Mouse (Mus musculus) liver, embryonic 16.5 days (tissue): ENCODE data around the gene 4933402N03Rik. TPM values are rescaled to one million over a fixed set of nuclear protein-coding genes. Genes with fewer than 3 reads are reported as not detected.

ENCODE experiments used
- ATAC-seq: fragments of 200-750 bp; cut with Nextera tagmentation; 2 replicates; pipeline ENCODE4 v1.8.0; 2017; ENCODE audit warnings: low read depth, mild to moderate bottlenecking, moderate number of reproducible peaks, moderate library complexity
- H3K27ac ChIP-seq: fragments of 300-500 bp; sonication (generic); 2 replicates; pipeline ENCODE4 v1.5.1; 2014; ENCODE audit warnings: mild to moderate bottlenecking, low read length
- H3K27me3 ChIP-seq: fragments of 300-500 bp; sonication (generic); 2 replicates; pipeline ENCODE4 v1.6.1; 2014; ENCODE audit warnings: low read depth, low read length, mixed read lengths; ENCODE audit not compliant: control insufficient read depth, insufficient read depth
- H3K36me3 ChIP-seq: fragments of 300-500 bp; sonication (generic); 2 replicates; pipeline ENCODE4 v1.6.1; 2014; ENCODE audit warnings: mild to moderate bottlenecking; ENCODE audit not compliant: control insufficient read depth, insufficient read depth
- H3K4me1 ChIP-seq: fragments of 300-500 bp; sonication (generic); 2 replicates; pipeline ENCODE4 v1.6.1; 2014; ENCODE audit warnings: low read depth, low read length, mixed read lengths; ENCODE audit not compliant: control insufficient read depth
- H3K4me2 ChIP-seq: fragments of 300-500 bp; sonication (generic); 2 replicates; pipeline ENCODE4 v1.6.1; 2014; ENCODE audit warnings: low read depth, low read length, mixed read lengths
- H3K4me3 ChIP-seq: fragments of 300-500 bp; sonication (generic); 2 replicates; pipeline ENCODE4 v1.5.1; 2014; ENCODE audit warnings: low read depth, mild to moderate bottlenecking, low read length
- H3K9ac ChIP-seq: fragments of 300-500 bp; sonication (generic); 2 replicates; pipeline ENCODE4 v1.6.1; 2014; ENCODE audit warnings: low read depth, low read length
- H3K9me3 ChIP-seq: fragments of 300-500 bp; sonication (generic); replicated peaks from 2 replicates; pipeline ENCODE4 v1.6.1; 2016; ENCODE audit warnings: low read length; ENCODE audit not compliant: control insufficient read depth
- WGBS: fragments of 180-500 bp; shearing (Covaris S2); extraction: QIAGEN DNeasy Blood & Tissue Kit; methylation state at CpG from one replicate; pipeline ENCODE4 v1.1.7; 2014; ENCODE audit not compliant: insufficient replicate concordance; 5-methylcytosine and 5-hydroxymethylcytosine counted together
- polyA plus RNA-seq: library from polyadenylated mRNA; unstranded; fragments of >200 nt; fragmentation: Nextera tagmentation; extraction: Ambion mirVana; gene quantifications from 2 replicates; pipeline ENCODE4 v1.2.1, GENCODE M21; 2015

4933402N03Rik gene
- polyA plus RNA-seq: not detected in 2 replicates

DNA sequence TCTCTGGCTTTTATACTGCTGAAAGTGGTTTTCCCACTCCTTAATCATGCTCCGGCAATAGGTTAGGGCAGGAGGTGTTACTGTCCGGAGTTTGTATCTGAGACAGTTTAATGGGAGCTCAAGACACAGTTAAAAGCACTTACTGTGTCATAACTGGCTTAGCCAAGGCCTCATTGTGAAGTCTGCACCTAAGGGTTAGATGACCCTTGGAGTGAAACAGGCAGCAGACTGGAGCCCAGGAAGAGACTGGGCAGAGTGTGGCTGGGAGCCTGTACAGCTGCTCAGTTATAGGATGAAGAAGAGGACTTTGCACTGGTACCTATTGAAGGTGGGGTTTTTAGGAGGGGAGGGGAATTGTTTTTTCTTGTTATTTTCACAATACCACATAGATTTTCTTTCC is at the start of gene 4933402N03Rik:
Gene 4933402N03Rik (minus strand): TSS at position 101 of the 400 bp plus-strand sequence.
- Histone ChIP-seq H3K4me2 (no peak within 1 kb of the TSS), H3K4me3 (no peak within 1 kb of the TSS), H3K27ac (no peak within 1 kb of the TSS), H3K4me1 (no peaks in the 10 kb centered on the region), H3K36me3 (no peaks in the 10 kb centered on the region), H3K27me3 (no peaks in the 10 kb centered on the region), H3K9ac (no peak within 1 kb of the TSS), H3K9me3 (no peaks in the 10 kb centered on the region)
- no peak for ATAC-seq
- 68% methylated on average over 2 of the region's 2 CpGs for WGBS

DNA sequence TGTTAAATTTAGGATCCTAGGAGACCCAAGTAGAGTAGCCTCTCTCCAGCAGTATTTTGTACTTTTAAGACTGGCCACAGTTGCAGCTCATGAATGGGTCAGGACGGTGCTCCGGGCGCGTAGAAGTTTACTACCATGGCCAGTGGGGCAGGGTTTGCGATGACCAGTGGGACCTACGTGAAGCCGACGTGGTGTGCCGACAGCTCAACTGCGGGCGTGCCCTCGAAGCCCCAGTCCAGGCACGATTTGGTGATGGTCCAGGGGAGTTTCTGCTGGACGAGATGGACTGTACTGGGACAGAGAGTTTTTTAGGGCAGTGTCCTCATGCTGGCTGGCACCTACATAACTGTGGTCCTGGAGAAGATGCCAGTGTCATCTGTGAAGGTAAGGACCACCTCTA is 41.9 kb upstream of the 4933402N03Rik start:
- H3K36me3 ChIP-seq: no peaks in the 10 kb centered on the region
- H3K4me2 ChIP-seq: no peak overlapping the region
- no peaks in the 10 kb centered on the region for H3K4me1 ChIP-seq
- no peak overlapping the region for H3K27ac ChIP-seq
- ATAC-seq: no peak
- no peaks in the 10 kb centered on the region for H3K27me3 ChIP-seq
- H3K4me3 ChIP-seq: no peak overlapping the region
- 78% methylated on average over 14 of the region's 14 CpGs for WGBS
- no peak overlapping the region for H3K9ac ChIP-seq
- no peaks in the 10 kb centered on the region for H3K9me3 ChIP-seq

DNA sequence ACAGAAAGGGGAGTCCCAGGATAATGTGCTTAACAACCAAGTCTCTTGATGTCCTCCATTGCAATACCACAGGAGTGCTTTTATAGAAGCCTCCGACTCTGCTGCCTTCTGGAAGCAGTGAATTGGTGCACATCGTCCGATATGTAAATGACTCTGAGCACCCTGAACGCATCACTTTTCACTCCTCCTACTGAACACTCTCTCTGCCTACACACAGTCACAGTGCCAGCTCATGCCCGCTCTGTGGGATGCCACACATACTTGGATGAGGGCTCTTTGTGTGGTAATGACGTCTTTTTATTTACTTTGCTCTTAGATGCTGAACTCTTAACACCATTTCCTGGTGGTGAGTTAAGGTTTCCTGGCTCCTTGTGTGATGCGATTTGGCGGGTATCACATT is 40.9 kb upstream of the 4933402N03Rik start:
- no peak for ATAC-seq
- H3K4me1 ChIP-seq: no peaks in the 10 kb centered on the region
- no peak overlapping the region for H3K4me3 ChIP-seq
- no peak overlapping the region for H3K9ac ChIP-seq
- WGBS: 48% methylated on average over 8 of the region's 8 CpGs
- no peaks in the 10 kb centered on the region for H3K27me3 ChIP-seq
- no peaks in the 10 kb centered on the region for H3K36me3 ChIP-seq
- no peak overlapping the region for H3K4me2 ChIP-seq
- H3K9me3 ChIP-seq: no peaks in the 10 kb centered on the region
- H3K27ac ChIP-seq: no peak overlapping the region

DNA sequence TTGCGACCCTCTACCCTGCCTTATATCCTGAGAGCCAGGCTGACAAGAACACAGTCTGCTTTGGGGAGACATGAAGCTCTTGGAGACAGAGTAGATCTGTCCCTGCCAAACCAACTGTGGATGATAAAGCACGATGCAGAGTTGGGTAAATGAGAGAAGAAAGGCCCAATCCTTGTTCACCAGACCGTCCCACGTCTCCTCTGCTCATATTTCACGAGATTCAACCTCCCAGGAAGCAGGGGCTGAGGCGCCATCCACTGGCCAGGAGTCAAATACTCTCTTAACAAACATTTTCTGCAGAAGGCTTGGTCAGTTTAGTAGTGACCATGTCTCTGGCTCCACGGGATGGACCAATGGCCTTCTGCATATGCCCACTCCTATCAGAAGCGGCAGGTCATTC is 38.2 kb upstream of the 4933402N03Rik start:
- no peak for ATAC-seq
- no peak overlapping the region for H3K4me3 ChIP-seq
- no peaks in the 10 kb centered on the region for H3K4me1 ChIP-seq
- H3K36me3 ChIP-seq: no peaks in the 10 kb centered on the region
- 55% methylated on average over 8 of the region's 8 CpGs for WGBS
- no peaks in the 10 kb centered on the region for H3K27me3 ChIP-seq
- H3K27ac ChIP-seq: no peak overlapping the region
- no peak overlapping the region for H3K4me2 ChIP-seq
- no peaks in the 10 kb centered on the region for H3K9me3 ChIP-seq
- no peak overlapping the region for H3K9ac ChIP-seq

DNA sequence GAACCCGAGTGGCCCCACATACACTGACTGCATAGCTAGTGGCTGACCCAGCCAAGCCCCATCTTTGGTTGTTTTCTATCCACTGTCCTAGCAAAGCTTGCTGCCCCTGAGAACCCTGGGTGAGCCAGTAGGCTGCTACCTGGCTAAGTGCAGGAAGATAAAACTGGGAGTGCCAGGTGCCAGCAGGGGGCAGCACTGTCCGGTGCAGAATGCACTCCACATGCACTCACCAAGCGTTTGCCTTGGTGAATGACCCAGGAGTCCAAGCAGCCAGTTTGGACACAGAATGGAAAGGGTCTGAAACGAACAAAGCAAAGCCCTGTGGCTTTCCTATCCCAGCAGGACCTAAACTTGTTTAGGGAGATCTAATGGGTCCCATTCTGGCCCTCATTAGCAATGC is 36.6 kb upstream of the 4933402N03Rik start:
- Histone ChIP-seq H3K9me3 (no peaks in the 10 kb centered on the region), H3K4me2 (no peak overlapping the region), H3K4me1 (no peaks in the 10 kb centered on the region), H3K9ac (no peak overlapping the region), H3K27ac (no peak overlapping the region), H3K36me3 (no peaks in the 10 kb centered on the region), H3K4me3 (no peak overlapping the region), H3K27me3 (no peaks in the 10 kb centered on the region)
- ATAC-seq: no peak
- WGBS: 30% methylated on average over 4 of the region's 4 CpGs

DNA sequence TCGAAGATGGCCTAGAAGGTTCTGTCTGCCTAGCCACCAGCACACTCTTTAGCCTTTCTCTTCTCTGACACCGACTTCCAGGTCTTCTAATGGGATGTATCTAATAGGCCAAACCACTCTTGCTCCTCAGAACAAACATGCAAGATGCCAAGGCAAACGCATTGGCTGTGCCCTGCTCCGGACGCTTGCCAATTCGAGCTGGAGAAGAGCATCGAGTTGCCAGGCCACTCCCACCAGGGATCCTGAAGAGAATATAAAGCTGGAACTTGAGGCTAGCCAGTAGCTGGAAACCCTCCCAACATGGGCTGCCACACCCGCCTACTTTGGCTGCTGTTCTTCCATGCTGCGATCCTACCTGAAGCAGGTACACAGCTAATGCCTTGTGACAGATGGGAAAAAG is 28.0 kb upstream of the 4933402N03Rik start, which contains the start of gene 5430419D17Rik:
Gene 5430419D17Rik (plus strand): TSS at position 282 of the 400 bp plus-strand sequence.
- no peak within 1 kb of the TSS for H3K27ac ChIP-seq
- no peak for ATAC-seq
- H3K9me3 ChIP-seq: no peaks in the 10 kb centered on the region
- H3K4me2 ChIP-seq: no peak within 1 kb of the TSS
- no peaks in the 10 kb centered on the region for H3K27me3 ChIP-seq
- WGBS: 62% methylated on average over 9 of the region's 9 CpGs
- H3K4me1 ChIP-seq: no peaks in the 10 kb centered on the region
- H3K36me3 ChIP-seq: no peaks in the 10 kb centered on the region
- no peak within 1 kb of the TSS for H3K4me3 ChIP-seq
- H3K9ac ChIP-seq: no peak within 1 kb of the TSS

DNA sequence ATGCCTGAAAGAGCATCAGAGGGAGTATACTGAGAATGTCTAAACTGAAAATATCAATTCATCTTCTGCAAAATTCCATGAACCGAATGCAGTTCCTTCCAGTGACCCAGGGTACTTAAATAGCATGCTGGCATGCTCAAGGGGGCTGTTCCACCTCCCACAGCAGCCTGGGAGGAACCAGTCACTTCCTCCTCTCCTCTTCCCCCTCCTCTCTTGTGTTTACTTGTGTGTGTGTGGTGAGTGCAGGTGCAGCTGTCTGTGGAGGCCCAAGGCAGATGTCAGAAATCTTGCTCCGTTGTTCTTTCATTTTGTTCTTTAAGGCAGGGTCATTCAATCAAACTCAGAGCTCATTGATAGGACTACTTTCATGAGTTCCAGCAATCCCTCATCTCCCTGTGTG is 23.0 kb upstream of the 4933402N03Rik start:
- Histone ChIP-seq H3K4me1 (no peaks in the 10 kb centered on the region), H3K4me3 (no peak overlapping the region), H3K27ac (no peak overlapping the region), H3K9me3 (no peaks in the 10 kb centered on the region), H3K4me2 (no peak overlapping the region), H3K9ac (no peak overlapping the region), H3K36me3 (no peaks in the 10 kb centered on the region), H3K27me3 (no peaks in the 10 kb centered on the region)
- no peak for ATAC-seq
- WGBS: 12% methylated on average over 2 of the region's 2 CpGs

DNA sequence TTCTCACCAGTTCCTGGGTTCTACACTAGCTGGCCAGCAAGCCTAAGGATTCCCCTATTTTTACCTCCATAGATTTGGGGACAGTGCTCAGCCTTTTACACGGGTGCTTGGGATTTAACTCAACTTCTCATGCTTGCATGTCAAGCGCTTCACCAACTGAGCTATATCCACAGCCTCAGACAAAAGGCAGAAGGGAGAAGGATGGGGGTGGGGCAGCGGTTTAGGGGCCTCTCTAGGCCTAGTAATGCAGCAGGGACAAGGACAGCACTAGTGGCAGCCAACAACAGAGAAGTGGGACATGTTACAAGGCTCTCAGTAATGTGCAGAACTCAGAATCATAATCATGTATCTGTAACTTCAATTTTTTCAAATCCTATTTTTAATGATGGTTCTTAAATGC is 21.7 kb upstream of the 4933402N03Rik start:
- H3K9me3 ChIP-seq: no peaks in the 10 kb centered on the region
- no peaks in the 10 kb centered on the region for H3K36me3 ChIP-seq
- H3K27me3 ChIP-seq: no peaks in the 10 kb centered on the region
- no peaks in the 10 kb centered on the region for H3K4me1 ChIP-seq
- 48% methylated on average over 3 of the region's 3 CpGs for WGBS
- ATAC-seq: no peak
- H3K27ac ChIP-seq: no peak overlapping the region
- H3K4me3 ChIP-seq: no peak overlapping the region
- no peak overlapping the region for H3K9ac ChIP-seq
- H3K4me2 ChIP-seq: no peak overlapping the region

DNA sequence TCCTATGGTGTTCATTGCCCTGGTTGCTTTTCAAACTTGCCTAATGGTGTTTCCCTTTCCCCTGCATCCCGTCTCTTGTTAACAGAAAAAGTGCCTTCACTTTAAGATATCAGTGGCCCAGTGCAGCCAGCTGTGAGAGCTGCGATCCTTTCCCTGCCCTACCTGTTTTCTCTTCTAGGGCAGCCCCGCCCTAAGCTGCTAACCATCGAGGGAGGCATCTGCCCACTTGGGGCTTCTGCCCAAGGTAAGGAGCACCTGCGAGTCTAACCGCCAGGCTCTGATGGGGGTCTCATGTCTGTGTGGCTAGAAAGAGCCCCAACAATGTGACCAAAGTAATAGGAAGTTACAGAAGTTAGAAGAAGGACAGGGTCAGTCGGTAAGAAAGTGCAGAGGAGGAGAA is 16.1 kb upstream of the 4933402N03Rik start:
- Histone ChIP-seq H3K4me2 (no peak overlapping the region), H3K9ac (no peak overlapping the region), H3K36me3 (no peaks in the 10 kb centered on the region), H3K27me3 (no peaks in the 10 kb centered on the region), H3K27ac (no peak overlapping the region), H3K9me3 (no peaks in the 10 kb centered on the region), H3K4me3 (no peak overlapping the region), H3K4me1 (no peaks in the 10 kb centered on the region)
- WGBS: 40% methylated on average over 7 of the region's 7 CpGs
- no peak for ATAC-seq
